Mouse (Mus musculus) layer of hippocampus, postnatal 14 days (tissue): ENCODE results near the gene Hip1. TPM values are rescaled to one million over a fixed set of nuclear protein-coding genes. Genes with fewer than 3 reads are reported as not detected.

Experiments used
- DNase-seq, 2 experiments: peaks; one replicate each; pipeline ENCODE4 v3.0.0; 2021 to 2022; ENCODE audit warnings: low spot score in 2 of 2, mixed read lengths in 1 of 2
- long read RNA-seq, 2 experiments: library from polyadenylated mRNA; stranded (forward); transcript quantifications; one replicate each; pipeline ENCODE4 v2.0.0; 2021
- total RNA-seq, 2 experiments: library from RNA; stranded (reverse); gene quantifications; 2 replicates each; pipeline ENCODE4 v1.2.3; 2021

Hip1 gene
- 10 to 100 TPM; 56.1 to 62.6 TPM for total RNA-seq
- long read RNA-seq, experiment 1, partial matches to known transcripts, result 8 of 9 reads
- long read RNA-seq, experiment 1, other reads (novel, unspliced or antisense), result 1 of 9 reads
- long read RNA-seq, experiment 2, partial matches to known transcripts, result 1 of 28 reads
- long read RNA-seq, experiment 2, other reads (novel, unspliced or antisense), result 27 of 28 reads

- peak; percentile 100 for DNase-seq
These were observed at the start of gene Hip1 for GRCm38 (mm10) chr5:135544865-135545797. Gene Hip1, minus strand, starts transcription at chr5:135545120.

DNA sequence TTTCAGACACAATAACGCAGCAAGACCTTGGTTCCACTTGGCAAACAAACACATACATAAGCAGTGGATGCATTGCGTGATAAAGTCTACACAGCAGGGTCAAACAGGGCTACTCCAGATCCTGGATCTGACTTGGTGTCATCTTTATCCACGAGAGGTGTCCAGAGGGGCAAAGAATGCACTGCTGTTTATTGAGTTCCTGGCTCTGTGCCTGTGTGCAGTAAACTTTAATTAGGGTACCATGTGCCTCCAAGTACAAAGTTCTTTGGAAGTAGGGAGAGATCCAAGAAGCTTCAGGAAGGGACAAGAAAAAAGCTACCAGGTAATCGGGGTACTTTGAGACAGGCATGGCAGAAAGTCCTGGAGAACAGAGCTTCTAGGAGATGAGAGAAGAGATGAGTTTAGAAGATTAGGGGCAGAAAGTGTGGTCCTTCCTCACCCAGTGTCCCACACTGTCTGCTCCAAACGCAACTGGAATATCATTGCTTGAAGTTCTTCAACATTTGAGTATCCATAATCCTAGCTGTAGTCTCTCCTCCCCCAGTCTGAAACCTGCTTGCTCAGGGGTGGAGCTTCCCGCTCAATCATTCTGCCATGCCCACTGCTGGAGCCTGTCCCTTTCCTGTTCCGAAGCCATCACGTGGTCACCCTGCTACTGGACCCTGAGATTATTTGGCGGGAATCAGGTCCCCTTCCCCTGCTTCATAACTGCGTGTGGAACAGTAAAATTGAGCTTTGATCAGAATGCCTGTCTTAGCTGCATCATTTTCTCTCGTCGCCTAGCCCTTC is 45.3 kb upstream of the Hip1 start:
- no peak for DNase-seq

DNA sequence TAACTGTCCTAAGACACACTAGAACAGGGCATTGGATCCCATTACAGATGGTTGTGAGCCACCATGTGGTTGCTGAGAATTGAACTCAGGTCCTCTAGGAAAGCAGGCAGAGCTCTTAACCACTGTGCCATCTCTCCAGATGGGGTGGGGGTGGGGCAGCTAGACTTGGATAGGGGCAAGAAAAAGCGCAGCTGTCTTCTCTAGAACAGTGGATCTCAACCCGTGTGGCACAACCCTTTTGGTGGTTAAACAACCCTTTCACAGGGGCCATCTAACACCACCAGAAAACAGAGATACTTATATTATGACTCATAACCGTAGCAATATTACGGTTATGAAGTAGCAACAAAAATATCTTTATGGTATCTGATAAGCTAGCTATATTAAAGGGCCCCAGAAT is 42.8 kb upstream of the Hip1 start:
- DNase-seq, result no peak

GRCm38 (mm10) chr5:135585691-135586090 is 40.8 kb upstream of the Hip1 start:
- no peak for DNase-seq

GRCm38 (mm10) chr5:135582330-135582729 is 37.4 kb upstream of the Hip1 start:
- peak in 1 of 2 experiments; percentile 12 for DNase-seq

DNA sequence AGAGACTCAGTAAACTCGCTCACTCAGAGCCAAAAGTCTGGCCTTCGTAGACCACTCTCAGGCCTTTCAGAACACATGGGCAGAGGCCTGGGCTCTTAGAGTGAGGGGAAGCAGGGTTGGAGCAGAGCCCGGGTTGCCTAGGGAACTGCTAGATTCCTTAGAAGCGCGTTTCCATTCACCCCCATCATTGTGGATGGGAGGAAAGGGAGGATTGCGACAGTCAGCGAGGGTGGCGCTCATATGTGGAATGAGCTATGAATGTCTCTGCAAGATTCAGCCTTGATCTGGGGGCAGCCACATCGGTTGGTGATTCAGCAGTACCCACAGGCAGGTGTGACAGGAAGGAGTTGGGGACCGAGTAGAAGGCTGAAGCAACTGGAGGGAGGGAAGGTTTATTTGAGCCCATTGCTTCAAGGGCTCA is 34.4 kb upstream of the Hip1 start:
- DNase-seq, result peak; percentile 51 to 54

- DNase-seq, result no peak
These were observed 31.1 kb upstream of the Hip1 start for GRCm38 (mm10) chr5:135576055-135576454.

GRCm38 (mm10) chr5:135573006-135573405 is 28.1 kb upstream of the Hip1 start, which contains the start of gene Ccl24:
Gene Ccl24, minus strand, starts transcription at chr5:135573049.
- DNase-seq, result no peak

DNA sequence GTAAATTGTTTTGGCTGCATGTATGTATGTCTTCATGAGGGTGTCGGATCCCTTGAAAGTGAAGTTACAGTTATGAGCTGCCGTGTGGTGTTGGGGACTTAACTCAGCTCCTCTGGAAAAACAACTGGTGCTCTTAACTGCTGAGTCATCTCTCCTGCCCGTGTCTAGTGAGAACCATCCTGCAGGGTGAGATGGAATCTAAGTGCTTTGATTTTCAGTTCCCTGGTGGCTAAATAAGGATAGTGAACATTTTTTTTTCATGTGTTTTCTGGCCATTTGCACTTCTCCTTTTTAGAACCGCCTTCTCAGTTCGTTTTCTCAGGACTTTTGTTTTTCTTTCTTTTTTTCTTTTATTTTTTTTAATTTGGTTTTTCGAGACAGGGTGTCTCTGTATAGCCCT is 23.8 kb upstream of the Hip1 start:
- no peak for DNase-seq

DNA sequence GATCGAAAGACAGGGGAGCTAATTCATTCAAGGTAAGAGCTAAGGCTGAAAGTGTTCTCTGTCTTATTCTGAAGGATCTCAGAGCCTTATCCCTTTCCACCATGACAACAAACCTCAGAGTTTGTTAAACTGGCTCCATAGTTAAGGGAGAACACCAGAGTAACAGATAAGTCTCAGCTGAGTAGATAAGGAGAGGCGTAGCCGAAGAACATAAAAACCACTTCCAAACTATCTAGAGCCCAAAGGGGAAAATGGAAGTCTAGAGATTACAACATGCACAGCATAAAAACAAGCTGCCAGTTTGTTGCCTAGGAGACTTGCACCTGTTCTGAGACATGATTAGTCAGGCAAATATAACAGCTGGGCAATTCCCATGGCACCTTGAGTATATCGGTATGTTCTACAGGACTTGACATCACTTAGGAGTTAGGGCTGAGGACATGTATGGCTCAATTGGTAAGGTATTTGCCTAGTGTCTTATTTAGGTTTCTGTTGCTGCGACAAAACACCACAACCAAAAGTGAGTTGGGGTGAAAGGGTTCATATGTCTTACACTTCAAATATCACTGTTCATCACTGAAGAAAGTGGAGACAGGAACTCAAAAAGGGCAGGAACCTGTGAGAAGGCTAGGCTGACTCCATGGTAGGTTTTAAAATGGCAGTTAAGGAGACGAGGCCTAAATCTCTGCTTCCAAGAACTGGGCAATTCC is 22.8 kb upstream of the Hip1 start:
- no peak for DNase-seq

DNA sequence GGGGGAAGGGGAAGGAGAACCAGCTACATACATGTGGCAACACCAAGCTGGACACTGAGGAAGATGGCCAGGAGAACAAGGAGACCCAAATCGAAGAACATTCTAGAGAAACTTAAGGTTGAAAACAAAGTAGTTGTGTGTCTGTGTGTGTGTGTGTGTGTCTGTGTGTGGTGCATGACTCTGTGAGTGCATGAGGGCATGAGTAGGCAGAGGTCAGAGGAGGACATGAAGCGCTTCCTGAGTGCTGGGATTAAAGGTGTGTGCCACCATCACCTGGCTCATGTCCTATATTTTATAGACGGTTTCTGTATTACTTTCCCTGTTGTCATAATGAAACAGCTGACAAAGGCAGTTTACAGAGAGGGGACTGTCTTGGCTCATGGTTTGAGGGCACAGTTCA is 18.5 kb upstream of the Hip1 start, which contains the start of gene Ccl26:
TSS of gene Ccl26 (minus strand) at position 101 of the 400 bp plus-strand sequence.
- DNase-seq, result no peak

DNA sequence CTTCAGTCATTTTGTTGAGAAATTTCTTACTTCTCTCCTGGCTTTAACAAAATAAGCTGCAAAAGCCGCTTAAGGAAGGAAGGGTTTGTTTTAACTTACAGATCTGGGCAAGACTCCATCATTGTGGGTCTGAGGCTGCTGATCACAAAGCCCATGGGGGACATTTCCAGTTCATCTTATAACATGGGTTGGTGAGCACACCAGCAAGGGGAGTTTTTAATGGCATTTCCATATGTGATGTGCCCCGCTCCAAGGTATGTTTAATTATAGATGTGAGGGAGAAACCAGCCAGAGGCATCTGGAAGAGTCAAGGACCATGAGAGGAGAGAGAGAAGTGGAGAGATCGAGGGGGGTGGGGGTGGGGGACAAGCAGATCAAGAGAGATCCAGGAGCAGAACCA is 12.8 kb upstream of the Hip1 start:
- DNase-seq, result no peak

DNA sequence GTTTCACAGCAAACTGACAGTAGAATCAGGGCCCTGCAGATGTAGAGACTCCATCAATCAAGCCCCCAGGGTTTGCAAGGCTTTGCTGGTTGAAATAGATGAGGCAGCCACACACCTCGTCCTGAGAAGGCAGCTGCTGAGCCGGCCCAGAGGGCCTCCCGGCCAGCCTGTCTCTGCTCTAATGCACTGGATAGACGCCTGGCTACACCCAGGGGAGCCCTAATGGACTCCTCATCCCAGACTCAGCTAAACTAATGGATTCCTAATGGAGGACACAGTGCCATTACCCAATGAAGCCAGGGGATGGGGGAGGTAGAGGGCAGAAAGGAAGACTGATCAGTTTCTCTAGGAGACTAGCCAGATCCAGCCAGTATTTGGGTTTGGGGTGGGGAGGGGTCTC is 12.1 kb upstream of the Hip1 start:
- no peak for DNase-seq

- no peak for DNase-seq
These were observed 11.3 kb upstream of the Hip1 start for GRCm38 (mm10) chr5:135556259-135556658.

DNA sequence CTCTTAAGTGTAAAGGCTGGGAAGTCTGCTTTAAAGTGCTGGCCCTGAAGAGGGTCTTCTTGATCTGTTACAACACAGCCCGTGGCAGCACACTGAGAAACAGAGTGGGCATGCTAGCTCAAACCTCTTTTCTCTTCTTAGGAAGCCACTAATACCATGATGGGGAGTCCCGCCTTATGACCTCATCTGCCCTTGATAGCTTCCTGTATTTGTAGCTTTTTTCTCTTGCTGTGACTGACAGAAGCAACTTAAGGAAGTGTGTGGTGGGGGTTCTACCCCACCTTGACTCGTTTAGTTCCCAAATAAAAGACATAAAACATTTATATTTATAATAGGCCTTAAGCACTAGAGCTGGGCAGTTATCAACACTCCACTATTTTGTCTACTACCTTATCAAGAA is 6.7 kb upstream of the Hip1 start:
- no peak for DNase-seq

DNA sequence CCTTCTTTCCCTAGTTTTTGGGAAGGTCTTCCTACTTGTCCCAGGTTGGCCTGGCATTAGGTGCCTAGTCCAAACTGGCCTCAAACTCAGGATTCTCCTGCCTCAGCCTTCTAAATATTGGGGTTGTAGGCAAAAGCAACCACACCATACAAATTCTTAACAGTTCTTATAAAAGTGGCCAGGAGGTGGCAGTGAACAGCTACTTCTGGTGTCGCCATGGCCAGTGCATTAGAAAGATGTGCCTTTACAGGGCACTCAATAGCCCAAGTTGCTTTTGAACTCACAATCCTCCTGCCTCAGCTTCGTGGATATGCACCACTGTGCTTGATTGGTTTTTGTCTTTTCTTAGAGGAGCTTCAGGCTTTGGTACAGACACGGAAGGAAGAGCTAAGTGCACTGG is 6.0 kb upstream of the Hip1 start:
- DNase-seq, result peak in 1 of 2 experiments; percentile 52

- no peak for DNase-seq
These were observed 3.1 kb upstream of the Hip1 start for GRCm38 (mm10) chr5:135547990-135548389.

- DNase-seq, result peak in 1 of 2 experiments; percentile 36
These were observed 825 bp downstream of the Hip1 start for GRCm38 (mm10) chr5:135544032-135544558.

DNA sequence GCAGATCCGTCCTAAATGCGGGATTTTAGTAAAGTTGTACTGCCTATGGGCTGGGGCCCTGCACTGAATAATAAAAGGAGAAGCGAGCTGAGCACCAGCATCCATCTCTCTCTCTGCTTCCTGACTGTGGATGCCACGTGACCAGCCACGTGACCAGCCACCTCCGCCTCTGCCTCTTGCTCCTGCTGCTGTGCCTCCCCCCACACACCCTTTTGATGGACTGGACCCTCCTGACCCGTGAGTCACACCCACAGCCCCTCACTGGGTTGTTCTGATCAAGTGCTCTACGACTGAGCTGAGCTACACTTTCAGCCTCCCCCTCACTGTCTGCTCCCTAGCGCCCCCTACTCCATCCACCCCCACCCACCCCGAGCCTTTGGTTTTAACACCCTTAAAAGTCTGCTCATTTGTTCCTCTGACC is 7.1 kb downstream of the Hip1 start:
- no peak for DNase-seq

DNA sequence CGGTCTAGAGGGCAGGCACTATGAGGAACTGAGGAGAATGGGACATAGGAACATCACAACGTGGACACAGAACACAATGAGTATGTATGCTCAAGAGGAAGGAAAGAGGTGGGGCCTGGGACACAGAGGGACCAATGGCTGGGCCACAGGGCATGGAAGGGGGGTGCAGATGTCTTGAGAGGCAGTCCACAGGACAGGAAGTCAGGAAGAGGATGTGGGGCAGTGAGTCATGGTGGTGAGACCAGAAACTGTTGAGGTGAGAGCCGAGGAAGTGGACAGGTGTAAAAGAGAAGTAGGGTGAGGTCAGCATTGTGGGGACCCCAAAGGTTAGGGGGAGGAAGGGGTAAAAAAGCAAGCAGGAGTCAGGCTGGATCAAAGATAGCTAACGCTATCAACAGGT is 7.6 kb downstream of the Hip1 start:
- DNase-seq, result no peak

GRCm38 (mm10) chr5:135535867-135536266 is 9.1 kb downstream of the Hip1 start:
- no peak for DNase-seq
